Mouse (Mus musculus) spleen, adult 2 months (tissue): ENCODE data around the gene Kif22.

Experiments
- CTCF ChIP-seq: fragments of 200-500 bp; IDR thresholded peaks from 2 replicates; pipeline ENCODE4 v1.5.1; 2011; ENCODE audit warnings: mild to moderate bottlenecking, inconsistent platforms; ENCODE audit not compliant: insufficient read depth, insufficient read length, insufficient replicate concordance; ENCODE audit errors: extremely low read depth
- POLR2A ChIP-seq: fragments of 200-500 bp; IDR thresholded peaks from 2 replicates; pipeline ENCODE4 v1.6.1; 2011; ENCODE audit warnings: low read depth, low read length, inconsistent platforms

DNA sequence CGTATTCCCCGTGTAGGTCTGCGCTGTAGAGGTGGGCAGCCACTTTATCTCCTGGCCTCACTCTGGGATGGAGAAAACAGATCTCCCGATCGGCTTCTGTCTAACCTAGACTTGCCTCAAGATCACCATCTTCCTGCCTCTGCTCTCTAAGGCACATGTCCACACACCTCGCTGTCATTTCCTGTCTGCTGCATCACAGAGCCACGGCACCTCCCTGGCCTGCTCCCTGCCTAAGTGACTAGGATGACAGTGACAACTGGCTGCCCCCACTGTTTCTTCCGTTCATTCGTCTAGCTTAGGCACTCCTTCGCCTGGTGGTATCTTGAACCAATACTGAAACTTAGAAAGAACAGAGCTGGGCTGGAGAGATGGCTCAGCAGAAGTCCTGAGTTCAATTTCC is 42.7 kb downstream of the Kif22 start:
- no peak for TF ChIP-seq CTCF
- TF ChIP-seq POLR2A = no peak
